Mouse (Mus musculus): ENCODE measurements around the gene Kif2a.

Gene Kif2a

GRCm38 (mm10) chr13:106936256-106937137, 85.4 kb downstream of the Kif2a start, which contains the start of gene Ipo11:
Ipo11 (minus strand) TSS chr13:106936958.
- peak; percentile 97 for DNase-seq (ENCODE audit: low read depth, low spot score)

GRCm38 (mm10) chr13:106935871-106936255, 86.1 kb downstream of the Kif2a start:
- no peak for DNase-seq (ENCODE audit: low read depth, low spot score)

- DNase-seq (ENCODE audit: low read depth, low spot score): no peak
Measured at GRCm38 (mm10) chr13:106929201-106929600, 92.7 kb downstream of the Kif2a start.

GRCm38 (mm10) chr13:106928296-106928695, 93.6 kb downstream of the Kif2a start:
- DNase-seq (ENCODE audit: low read depth, low spot score): no peak

- DNase-seq (ENCODE audit: low read depth, low spot score): peak; percentile 71
Measured at GRCm38 (mm10) chr13:106925921-106926320, 96.0 kb downstream of the Kif2a start.

DNA sequence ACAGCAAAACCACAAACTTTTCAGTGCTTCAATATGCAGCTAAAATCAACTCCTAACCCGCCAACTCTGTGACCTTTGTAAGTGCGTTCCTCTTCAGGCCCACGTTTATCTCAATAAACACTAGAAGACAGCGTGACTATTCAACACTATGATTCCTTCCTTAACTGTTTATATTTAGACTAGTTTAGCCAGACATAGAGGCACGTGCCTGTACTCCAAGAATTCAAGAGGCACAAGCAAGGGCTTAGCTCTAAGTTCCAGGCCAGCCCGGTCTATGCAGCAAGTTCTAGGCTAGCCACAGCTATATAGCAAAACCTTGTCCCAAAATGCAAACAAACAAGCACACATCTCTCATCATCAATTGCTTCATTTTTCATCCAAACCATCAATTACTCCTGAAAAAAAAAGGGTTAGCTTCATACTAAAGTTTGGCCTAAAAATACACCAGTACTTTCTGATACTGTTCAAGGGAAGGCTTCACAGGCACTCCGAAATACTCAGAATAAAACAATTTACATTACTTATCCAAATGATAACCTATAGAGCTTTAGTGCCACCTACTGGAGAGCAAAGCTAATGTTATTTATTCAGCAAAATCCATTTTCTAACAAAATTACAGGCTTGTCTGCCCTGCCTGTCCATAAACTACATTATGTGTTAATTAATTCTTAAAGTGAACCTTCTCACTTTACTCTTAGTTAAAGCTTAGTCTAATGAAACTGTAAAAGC, 103.4 kb downstream of the Kif2a start:
- peak; percentile 29 for DNase-seq (ENCODE audit: low read depth, low spot score)

- peak; percentile 40 for DNase-seq (ENCODE audit: low read depth, low spot score)
Measured at GRCm38 (mm10) chr13:106913125-106913736, 108.7 kb downstream of the Kif2a start.

DNA sequence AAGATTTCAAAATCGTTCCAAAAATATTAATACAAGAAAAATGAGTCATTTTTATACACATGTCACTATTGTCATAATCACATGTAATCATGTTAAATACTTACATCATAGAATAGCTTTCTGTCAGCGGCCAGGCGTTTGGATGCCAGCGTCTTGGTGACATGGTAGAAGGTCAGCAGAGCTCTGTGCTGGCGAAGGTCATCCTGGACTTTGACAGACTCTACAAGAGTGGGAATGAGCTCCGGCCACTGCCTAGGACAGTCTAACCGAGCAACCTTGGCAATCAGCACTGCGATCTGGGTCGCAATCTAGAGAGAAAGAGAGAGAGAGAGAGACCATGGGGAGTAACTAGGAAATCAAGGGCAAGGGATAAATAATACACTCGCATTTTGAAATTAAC, 111.8 kb downstream of the Kif2a start:
- DNase-seq (ENCODE audit: low read depth, low spot score): no peak

Data from ZHBTc4 (cell line).